Mouse (Mus musculus) kidney, postnatal 10 days (tissue): Measurements from ENCODE around the gene Taar7a.

Experiments
- DNase-seq: peaks from one replicate; pipeline ENCODE4 v3.0.0; 2021; ENCODE audit warnings: mixed read lengths

Taar7a gene

DNA sequence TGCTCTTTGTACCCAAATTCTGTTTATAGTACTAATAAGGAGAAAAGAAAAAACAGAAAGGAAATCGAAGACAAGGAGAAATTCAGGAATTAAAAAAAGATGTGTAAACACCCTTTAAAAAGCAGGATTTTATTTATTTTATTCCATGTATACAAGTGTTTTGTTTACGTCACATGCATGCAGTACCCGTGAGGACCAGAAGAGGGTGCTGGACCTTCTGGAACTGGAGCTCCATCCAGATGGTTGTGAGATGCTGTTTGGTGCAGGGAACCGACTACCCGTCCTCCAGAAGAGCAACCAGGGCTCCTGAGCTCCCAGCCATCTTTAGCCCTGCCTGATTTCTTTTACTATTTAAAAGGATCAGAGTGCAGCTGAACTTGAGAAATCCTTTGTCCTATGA is 50.8 kb downstream of the Taar7a start:
- peak; percentile 28 for DNase-seq
